Mouse (Mus musculus) thymus, postnatal 4 days (tissue): ENCODE results near the gene Rasgrf1.
"Not testable (repeated sequence)": the region's sequence is repeated elsewhere in the genome, so short reads cannot be mapped to it uniquely, and the experiment has no call there.

Experiments
- DNase-seq: peaks from one replicate; pipeline ENCODE4 v3.0.0; 2021

Rasgrf1 gene

DNA sequence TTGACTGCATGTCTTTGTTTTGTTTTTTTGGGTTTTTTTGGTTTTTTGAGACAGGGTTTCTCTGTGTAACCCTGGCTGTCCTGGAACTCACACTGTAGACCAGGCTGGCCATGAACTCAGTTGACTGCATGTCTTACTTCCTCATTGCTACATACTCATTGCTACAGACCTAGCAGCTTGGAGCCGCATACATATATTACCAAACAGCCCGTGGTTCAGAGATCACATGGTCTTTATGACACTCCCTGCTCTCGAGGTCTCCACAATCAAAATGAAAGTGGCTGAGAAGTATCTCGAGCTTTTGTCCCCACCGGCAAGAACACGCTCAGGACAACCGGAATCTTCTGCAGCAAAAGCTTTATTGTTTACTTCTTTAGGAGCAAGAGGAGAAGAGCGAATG is 133.2 kb downstream of the Rasgrf1 start:
- not testable (repeated sequence) for DNase-seq

GRCm38 (mm10) chr9:90045191-90045590 is 135.5 kb downstream of the Rasgrf1 start:
- no peak for DNase-seq

DNA sequence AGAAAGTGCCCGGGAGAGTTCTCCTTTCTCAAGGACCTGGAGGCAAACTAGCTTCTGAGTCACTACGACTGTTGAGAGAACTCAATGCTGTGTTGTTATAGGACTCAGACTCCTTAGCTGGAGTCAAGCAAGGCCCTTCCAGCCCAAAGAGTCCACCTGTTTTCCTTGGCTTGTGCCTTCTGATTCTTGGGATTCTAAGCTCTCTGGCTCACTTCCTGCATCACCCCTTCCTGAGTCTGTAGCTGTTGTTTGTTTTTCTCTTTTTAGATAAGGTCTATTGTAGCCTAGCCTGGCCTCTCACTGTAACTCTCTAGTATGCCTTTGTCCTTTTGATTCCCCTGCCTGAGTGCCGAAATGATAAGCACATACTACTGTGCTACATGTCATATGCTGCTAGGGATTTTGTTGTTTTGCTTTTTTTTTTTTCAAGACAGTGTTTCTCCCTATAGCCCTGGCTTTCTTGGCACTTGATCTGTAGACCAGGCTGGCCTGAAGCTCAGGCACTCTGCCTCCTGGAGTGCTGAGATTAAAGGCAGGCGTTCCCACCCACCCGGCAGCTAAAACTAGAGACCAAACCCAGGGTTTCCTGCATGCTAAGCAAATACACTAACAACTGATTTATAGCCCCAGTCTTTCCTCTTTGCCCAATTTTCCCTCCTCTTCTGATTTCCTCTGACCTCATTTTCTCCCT is 138.4 kb downstream of the Rasgrf1 start:
- DNase-seq = no peak

- no peak for DNase-seq
These were observed 144.1 kb downstream of the Rasgrf1 start, which contains the start of gene Ctsh for GRCm38 (mm10) chr9:90053852-90054251. Gene Ctsh (plus strand): TSS chr9:90054152.

- peak; percentile 19 for DNase-seq
These were observed 144.8 kb downstream of the Rasgrf1 start for GRCm38 (mm10) chr9:90054371-90055145.

DNA sequence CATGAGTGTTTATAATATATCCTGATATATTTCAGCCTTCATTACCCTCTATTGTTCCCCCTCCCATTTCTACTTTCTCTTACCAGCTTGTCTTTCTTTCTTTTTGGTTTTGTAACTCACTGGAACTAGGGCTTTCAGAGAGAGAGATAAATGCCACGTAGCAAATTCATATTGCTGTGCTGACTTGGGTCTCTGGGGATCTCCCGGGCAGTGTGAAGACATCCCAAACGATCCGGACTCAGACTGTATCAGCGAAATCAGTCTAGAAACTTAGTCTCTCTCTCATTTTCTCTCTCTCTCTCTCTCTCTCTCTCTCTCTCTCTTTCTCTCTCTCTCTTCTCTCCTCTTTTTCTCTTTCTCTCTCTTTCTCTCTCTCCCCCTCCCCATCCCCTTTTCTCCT is 145.7 kb downstream of the Rasgrf1 start:
- DNase-seq = no peak

GRCm38 (mm10) chr9:90055911-90056310 is 146.2 kb downstream of the Rasgrf1 start:
- DNase-seq = no peak

DNA sequence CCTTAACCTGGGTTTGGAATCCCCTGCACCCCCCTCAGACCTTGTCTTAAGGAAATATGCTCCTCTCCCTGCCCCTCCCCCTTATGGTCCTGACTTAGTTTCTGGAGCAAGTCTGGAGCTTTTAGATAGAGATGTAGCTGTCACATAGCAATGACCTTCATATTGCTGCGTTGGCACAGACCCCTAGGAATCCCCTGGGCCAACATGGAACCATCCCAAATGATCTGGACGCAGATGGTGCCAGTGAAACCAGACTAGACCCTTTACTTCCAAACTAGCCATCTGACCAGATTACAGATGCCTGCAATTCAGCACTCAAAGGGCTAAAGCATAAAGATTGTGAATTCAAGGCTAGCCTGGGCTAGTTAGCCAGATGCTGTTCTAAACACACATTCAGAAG is 147.0 kb downstream of the Rasgrf1 start:
- no peak for DNase-seq

DNA sequence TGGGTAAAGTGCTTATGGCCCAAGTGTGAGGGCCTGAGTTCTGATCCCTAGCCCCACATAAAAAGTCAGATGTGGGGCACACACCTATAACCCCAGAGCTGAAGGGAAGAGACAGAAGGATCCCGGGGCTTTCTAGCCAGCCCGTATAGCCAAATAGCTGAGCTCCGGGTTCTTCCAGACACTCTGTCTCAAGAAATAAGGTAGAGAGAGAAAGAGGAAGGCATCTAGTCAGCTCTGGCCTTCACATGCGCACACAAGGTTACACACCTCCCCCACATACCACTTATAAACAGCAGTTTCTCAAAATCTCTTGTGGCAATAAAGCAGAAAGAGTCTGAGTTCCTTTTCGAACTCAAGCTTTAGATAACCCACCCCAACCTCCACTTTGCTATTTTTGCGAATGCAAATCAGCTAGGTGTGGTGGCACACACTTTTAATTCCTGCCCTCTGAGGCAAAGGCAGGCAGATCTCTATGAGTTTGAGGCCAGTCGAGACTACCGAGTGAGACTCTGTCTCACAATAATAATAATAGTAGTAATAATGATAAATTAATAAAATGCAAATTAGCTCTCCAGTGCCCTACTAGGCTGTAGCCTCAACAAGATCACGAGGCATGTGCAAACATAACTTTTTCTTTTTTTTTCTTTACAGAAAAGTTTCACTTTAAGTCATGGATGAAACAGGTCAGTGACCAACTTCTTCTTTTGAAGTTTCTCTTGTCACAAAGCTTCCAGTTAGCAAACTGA is 150.3 kb downstream of the Rasgrf1 start:
- DNase-seq = no peak

- DNase-seq = no peak
These were observed 150.8 kb downstream of the Rasgrf1 start for GRCm38 (mm10) chr9:90060574-90060875.

DNA sequence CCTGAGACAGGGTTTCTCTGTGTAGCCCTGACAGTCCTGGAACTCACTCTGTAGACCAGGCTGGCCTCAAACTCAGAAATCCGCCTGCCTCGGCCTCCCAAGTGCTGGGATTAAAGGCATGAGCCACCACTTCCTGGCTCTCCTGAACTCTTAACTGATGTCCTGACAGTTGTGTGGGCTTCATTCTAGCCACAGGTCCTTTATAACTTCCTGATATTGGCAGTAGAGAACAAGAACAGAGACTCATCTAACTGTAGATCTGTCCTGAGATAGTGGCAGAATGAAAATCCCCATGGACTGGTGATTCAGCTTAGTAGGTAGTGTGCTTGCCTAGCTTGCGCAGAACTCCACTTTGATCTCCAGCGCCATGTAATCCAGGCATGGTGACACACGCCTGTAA is 151.2 kb downstream of the Rasgrf1 start:
- DNase-seq = not testable (repeated sequence)

DNA sequence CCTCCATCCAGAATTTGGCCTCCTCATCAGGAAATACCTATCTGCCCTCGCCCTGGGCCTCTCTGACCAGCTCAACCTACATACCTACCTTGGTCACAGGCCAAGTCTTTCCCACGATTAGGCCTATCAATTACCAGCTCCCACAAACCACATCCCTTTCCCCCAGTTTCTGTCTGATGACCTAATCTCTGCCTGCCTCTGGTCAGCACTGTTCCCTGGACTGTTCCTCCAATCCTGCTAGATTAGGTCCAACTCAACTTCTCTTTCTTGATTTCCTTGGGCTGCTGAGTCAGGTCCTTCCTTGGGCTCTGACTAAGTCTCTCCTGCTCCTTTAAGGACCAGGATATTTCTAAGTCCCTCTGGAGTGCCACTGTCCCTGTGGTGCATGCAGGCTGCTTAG is 157.6 kb downstream of the Rasgrf1 start:
- DNase-seq = no peak

DNA sequence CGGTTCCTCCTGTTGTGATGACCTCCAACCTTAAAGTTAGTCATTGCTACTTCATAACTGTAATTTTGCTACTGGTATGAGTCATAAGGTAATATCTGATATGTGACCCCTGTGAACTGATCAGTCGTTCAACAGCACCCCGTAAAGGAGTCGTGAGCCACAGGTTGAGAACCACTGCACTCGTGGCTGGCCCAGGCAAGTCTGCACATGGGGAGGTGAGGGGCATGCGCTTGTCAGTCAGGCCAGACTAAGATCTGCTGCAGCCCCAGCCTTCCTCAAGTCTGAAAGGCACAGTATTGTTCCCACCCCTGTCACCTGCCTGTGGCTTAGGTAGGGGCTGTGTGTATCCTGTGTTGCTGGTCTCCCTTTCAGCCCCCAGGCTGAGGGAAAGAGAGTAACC is 159.1 kb downstream of the Rasgrf1 start:
- no peak for DNase-seq

DNA sequence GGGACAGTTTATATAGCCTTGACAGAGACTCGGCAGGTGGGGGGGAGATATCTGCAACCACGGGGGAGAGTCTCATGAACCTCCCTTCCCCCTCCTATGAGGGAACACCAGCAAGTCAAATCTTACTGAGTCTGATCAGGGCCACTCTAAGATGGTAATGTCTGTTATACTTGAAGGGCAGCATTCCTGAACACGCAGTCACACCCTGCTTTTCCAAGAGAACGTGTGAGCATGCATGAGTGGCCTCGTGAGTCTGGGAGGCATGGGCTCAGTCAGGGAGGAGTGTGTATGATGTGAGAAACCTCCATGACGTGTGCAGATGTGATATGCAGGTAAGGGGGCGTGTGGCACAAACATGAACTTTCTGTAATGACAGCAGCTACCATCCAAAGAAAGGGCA is 159.8 kb downstream of the Rasgrf1 start:
- DNase-seq = no peak

GRCm38 (mm10) chr9:90070174-90070573 is 160.5 kb downstream of the Rasgrf1 start:
- DNase-seq = no peak

DNA sequence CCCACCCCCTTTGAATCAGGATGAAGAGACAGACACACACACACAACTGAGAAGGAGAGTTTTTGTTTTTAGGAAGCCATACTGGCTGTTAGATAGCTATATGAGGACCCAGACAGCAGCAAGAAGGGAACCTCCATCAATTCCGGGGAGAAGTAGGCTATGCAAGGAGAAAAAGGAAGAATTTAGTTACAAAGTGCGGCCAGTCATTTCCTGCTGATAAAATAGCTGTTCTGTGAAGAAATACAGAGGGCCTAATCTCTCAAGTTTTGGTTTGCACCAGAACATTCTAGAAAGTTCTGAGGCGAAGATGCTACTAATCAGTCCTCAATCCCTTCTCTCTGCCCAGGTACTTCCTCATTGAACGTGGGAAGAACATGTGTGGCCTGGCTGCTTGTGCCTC is 165.6 kb downstream of the Rasgrf1 start:
- no peak for DNase-seq

- DNase-seq = no peak
These were observed 166.4 kb downstream of the Rasgrf1 start for GRCm38 (mm10) chr9:90076131-90076530.
